Mouse (Mus musculus) bone marrow, adult 2 months (tissue): ENCODE measurements at regions not wholly inside any gene's neighbourhood (a gene's known extent, or its start where the extent isn't known, plus 50 kb on each side); places are given as distances from the start of the nearest gene placed in this dataset.

ENCODE experiments used
- H3K27ac ChIP-seq: fragments of 200-500 bp; 2 replicates; pipeline ENCODE4 v1.5.1; 2012; ENCODE audit warnings: low read depth, mild to moderate bottlenecking, control low read depth, inconsistent platforms, low read length; ENCODE audit not compliant: control insufficient read depth, poor library complexity, insufficient read depth
- H3K4me1 ChIP-seq: fragments of 200-500 bp; 2 replicates; pipeline ENCODE4 v1.6.1; 2011; ENCODE audit warnings: low read length; ENCODE audit not compliant: control insufficient read depth, insufficient read depth
- H3K4me3 ChIP-seq: fragments of 200-500 bp; replicated peaks from 2 replicates; pipeline ENCODE3; 2011; ENCODE audit warnings: mild to moderate bottlenecking, low read depth, low read length, control low read depth; ENCODE audit not compliant: control insufficient read depth
- CTCF ChIP-seq: fragments of 200-500 bp; IDR thresholded peaks from 2 replicates; pipeline ENCODE4 v1.5.1; 2011; ENCODE audit warnings: low read length, control low read depth; ENCODE audit not compliant: control insufficient read depth, insufficient read depth
- POLR2A ChIP-seq: fragments of 200-500 bp; IDR thresholded peaks from 2 replicates; pipeline ENCODE4 v1.6.1; 2011; ENCODE audit warnings: low read depth, mild to moderate bottlenecking, control low read depth, low read length, borderline replicate concordance; ENCODE audit not compliant: control insufficient read depth
- WGBS: fragments of 180-500 bp; shearing (Covaris S2); methylation state at CpG from one replicate; pipeline ENCODE4 v1.1.7; 2018; 5-methylcytosine and 5-hydroxymethylcytosine counted together

GRCm38 (mm10) chr17:51288751-51289150 lies 109.6 kb upstream of the Tbc1d5 start:
- no peaks in the 10 kb centered on the region for H3K4me1 ChIP-seq
- no peak overlapping the region for H3K27ac ChIP-seq
- no peak for TF ChIP-seq POLR2A
- TF ChIP-seq CTCF = peak; percentile 79
- H3K4me3 ChIP-seq = no peak overlapping the region
- 60% methylated on average over 7 of the region's 7 CpGs for WGBS

GRCm38 (mm10) chr17:51287878-51288277 lies 108.7 kb upstream of the Tbc1d5 start:
- 59% methylated on average over 8 of the region's 8 CpGs for WGBS
- Histone ChIP-seq H3K4me3 (no peak overlapping the region), H3K4me1 (no peaks in the 10 kb centered on the region), H3K27ac (no peak overlapping the region)
- no peak for TF ChIP-seq CTCF
- no peak for TF ChIP-seq POLR2A

GRCm38 (mm10) chr17:51285362-51285761 lies 106.2 kb upstream of the Tbc1d5 start:
- H3K4me3 ChIP-seq = no peak overlapping the region
- H3K4me1 ChIP-seq = no peaks in the 10 kb centered on the region
- no peak overlapping the region for H3K27ac ChIP-seq
- TF ChIP-seq POLR2A = no peak
- no peak for TF ChIP-seq CTCF
- 87% methylated on average over 5 of the region's 5 CpGs for WGBS

- no peak overlapping the region for H3K27ac ChIP-seq
- H3K4me1 ChIP-seq = no peaks in the 10 kb centered on the region
- TF ChIP-seq POLR2A = no peak
- no peak for TF ChIP-seq CTCF
- no peak overlapping the region for H3K4me3 ChIP-seq
- WGBS = 83% methylated on average over 7 of the region's 7 CpGs
These were observed 99.6 kb upstream of the Tbc1d5 start for GRCm38 (mm10) chr17:51278771-51279170.

- Histone ChIP-seq H3K4me3 (no peak overlapping the region), H3K4me1 (no peaks in the 10 kb centered on the region), H3K27ac (no peak overlapping the region)
- TF ChIP-seq POLR2A = no peak
- TF ChIP-seq CTCF = no peak
- 64% methylated on average over 2 of the region's 2 CpGs for WGBS
These were observed 98.9 kb upstream of the Tbc1d5 start for GRCm38 (mm10) chr17:51278094-51278493.

- Histone ChIP-seq H3K27ac (no peak overlapping the region), H3K4me1 (no peaks in the 10 kb centered on the region), H3K4me3 (no peak overlapping the region)
- TF ChIP-seq CTCF (no peak), POLR2A (no peak)
These were observed 98.0 kb upstream of the Tbc1d5 start for GRCm38 (mm10) chr17:51277161-51277560.

GRCm38 (mm10) chr17:51272025-51272424 lies 92.9 kb upstream of the Tbc1d5 start:
- no peak overlapping the region for H3K4me3 ChIP-seq
- WGBS = 79% methylated on average over 1 of the region's 1 CpGs
- no peak overlapping the region for H3K27ac ChIP-seq
- H3K4me1 ChIP-seq = no peaks in the 10 kb centered on the region
- TF ChIP-seq POLR2A = no peak
- no peak for TF ChIP-seq CTCF

- 84% methylated on average over 3 of the region's 3 CpGs for WGBS
These were observed 83.8 kb upstream of the Tbc1d5 start for GRCm38 (mm10) chr17:51262946-51263345.

GRCm38 (mm10) chr17:51262404-51262803 lies 83.3 kb upstream of the Tbc1d5 start:
- no peak overlapping the region for H3K4me3 ChIP-seq
- no peak overlapping the region for H3K27ac ChIP-seq
- no peak for TF ChIP-seq CTCF
- no peak for TF ChIP-seq POLR2A
- H3K4me1 ChIP-seq = no peaks in the 10 kb centered on the region

More at GRCm38 (mm10) chr17:51262946-51263345, 83.8 kb upstream of the Tbc1d5 start:
- no peaks in the 10 kb centered on the region for H3K4me1 ChIP-seq
- no peak overlapping the region for H3K27ac ChIP-seq
- H3K4me3 ChIP-seq = no peak overlapping the region
- TF ChIP-seq POLR2A (no peak), CTCF (no peak)
